Mouse (Mus musculus) hindbrain, embryonic 11.5 days (tissue): ENCODE data around the gene Lama5. TPM values are rescaled to one million over a fixed set of nuclear protein-coding genes. Genes with fewer than 3 reads are reported as not detected.

ENCODE experiments used
- ATAC-seq: fragments of 200-750 bp; cut with Nextera tagmentation; 2 replicates; pipeline ENCODE4 v1.8.0; 2017; ENCODE audit warnings: mild to moderate bottlenecking, moderate TSS enrichment, moderate library complexity; ENCODE audit not compliant: low FRiP score
- DNase-seq: peaks from one replicate; pipeline ENCODE4 v3.0.0-alpha.2; 2015; ENCODE audit warnings: low spot score
- H3K27ac ChIP-seq: fragments of 300-500 bp; sonication (generic); 2 replicates; pipeline ENCODE4 v1.5.1; 2014; ENCODE audit warnings: mild to moderate bottlenecking, low read depth, low read length
- H3K27me3 ChIP-seq: fragments of 300-500 bp; sonication (generic); 2 replicates; pipeline ENCODE4 v1.6.1; 2014; ENCODE audit warnings: mild to moderate bottlenecking, low read length, moderate library complexity, mixed read lengths; ENCODE audit not compliant: control insufficient read depth, insufficient read depth
- H3K36me3 ChIP-seq: fragments of 300-500 bp; sonication (generic); 2 replicates; pipeline ENCODE4 v1.6.1; 2014; ENCODE audit warnings: mild to moderate bottlenecking, low read length, moderate library complexity, mixed read lengths; ENCODE audit not compliant: control insufficient read depth, insufficient read depth
- H3K4me1 ChIP-seq: fragments of 300-500 bp; sonication (generic); replicated peaks from 2 replicates; pipeline ENCODE4 v1.6.1; 2014; ENCODE audit warnings: low read length, mixed read lengths; ENCODE audit not compliant: control insufficient read depth, insufficient read depth
- H3K4me2 ChIP-seq: fragments of 300-500 bp; sonication (generic); replicated peaks from 2 replicates; pipeline ENCODE4 v1.6.1; 2014; ENCODE audit warnings: mild to moderate bottlenecking, low read depth, low read length
- H3K4me3 ChIP-seq: fragments of 300-500 bp; sonication (generic); 2 replicates; pipeline ENCODE4 v1.5.1; 2014; ENCODE audit warnings: low read depth, low read length
- H3K9ac ChIP-seq: fragments of 300-500 bp; sonication (generic); 2 replicates; pipeline ENCODE4 v1.6.1; 2014; ENCODE audit warnings: low read depth, low read length
- H3K9me3 ChIP-seq: fragments of 300-500 bp; sonication (generic); 2 replicates; pipeline ENCODE4 v1.6.1; 2016; ENCODE audit warnings: low read length; ENCODE audit not compliant: control insufficient read depth
- WGBS: fragments of 180-500 bp; shearing (Covaris S2); extraction: QIAGEN DNeasy Blood & Tissue Kit; methylation state at CpG from one replicate; pipeline ENCODE4 v1.1.7; 2014; 5-methylcytosine and 5-hydroxymethylcytosine counted together
- polyA plus RNA-seq: library from polyadenylated mRNA; unstranded; fragments of >200 nt; fragmentation: Nextera tagmentation; extraction: Ambion mirVana; gene quantifications from 2 replicates; pipeline ENCODE4 v1.2.1, GENCODE M21; 2014

Gene Lama5
- polyA plus RNA-seq, 1 experiment from 2014 or later: 4.4 TPM

- no peaks in the 10 kb centered on the region; the same call in 1 of the 2 replicates for H3K4me1 ChIP-seq
- no peak for DNase-seq
- no peaks in the 10 kb centered on the region for H3K9me3 ChIP-seq
- H3K36me3 ChIP-seq: no peaks in the 10 kb centered on the region
- peak overlapping the region; percentile 92 for H3K4me3 ChIP-seq
- H3K9ac ChIP-seq: peak overlapping the region; percentile 68
- peak overlapping the region; percentile 49 for H3K4me2 ChIP-seq
- peak; percentile 75 for ATAC-seq
- H3K27ac ChIP-seq: peak overlapping the region; percentile 86
- H3K27me3 ChIP-seq: no peaks in the 10 kb centered on the region
- WGBS: 25% methylated on average over 26 of the region's 26 CpGs
Measured at GRCm38 (mm10) chr2:180256296-180257000, 30.8 kb upstream of the Lama5 start.

DNA sequence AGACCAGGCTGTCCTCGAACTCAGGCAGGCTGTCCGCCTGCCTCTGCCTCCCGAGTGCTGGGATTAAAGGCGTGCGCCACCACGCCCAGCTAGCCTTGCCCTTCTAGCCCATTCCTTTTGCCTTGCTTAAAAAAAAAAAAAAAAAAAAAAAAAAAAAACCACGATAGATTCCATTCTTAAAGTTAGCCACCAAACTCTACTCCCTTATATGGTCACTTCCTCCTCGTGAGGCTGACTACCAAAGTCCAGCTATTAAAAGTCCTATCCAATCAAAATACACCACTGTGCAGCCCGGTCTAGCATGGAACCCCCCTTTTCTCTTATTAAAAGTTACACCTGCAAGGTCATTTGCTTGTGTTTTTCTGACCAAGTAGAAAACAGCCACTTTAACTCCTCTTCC, 30.0 kb upstream of the Lama5 start:
- Histone ChIP-seq H3K4me3 (peak overlapping the region; percentile 92; the same call in 1 of the 2 replicates), H3K36me3 (no peaks in the 10 kb centered on the region), H3K4me1 (no peaks in the 10 kb centered on the region; the same call in 1 of the 2 replicates), H3K9me3 (no peaks in the 10 kb centered on the region), H3K9ac (no peak overlapping the region), H3K27ac (no peak overlapping the region), H3K27me3 (no peaks in the 10 kb centered on the region), H3K4me2 (peak overlapping the region; percentile 49; the same call in 1 of the 2 replicates)
- ATAC-seq (no peak), DNase-seq (no peak)
- WGBS: 94% methylated on average over 9 of the region's 9 CpGs

GRCm38 (mm10) chr2:180254436-180255209, 29.0 kb upstream of the Lama5 start:
- DNase-seq: no peak
- WGBS: 90% methylated on average over 5 of the region's 5 CpGs
- no peaks in the 10 kb centered on the region for H3K9me3 ChIP-seq
- no peaks in the 10 kb centered on the region; the same call in 1 of the 2 replicates for H3K4me1 ChIP-seq
- no peak overlapping the region for H3K9ac ChIP-seq
- H3K4me2 ChIP-seq: no peak overlapping the region
- ATAC-seq: no peak
- H3K27me3 ChIP-seq: no peaks in the 10 kb centered on the region
- H3K4me3 ChIP-seq: no peak overlapping the region
- H3K27ac ChIP-seq: no peak overlapping the region
- no peaks in the 10 kb centered on the region for H3K36me3 ChIP-seq

DNA sequence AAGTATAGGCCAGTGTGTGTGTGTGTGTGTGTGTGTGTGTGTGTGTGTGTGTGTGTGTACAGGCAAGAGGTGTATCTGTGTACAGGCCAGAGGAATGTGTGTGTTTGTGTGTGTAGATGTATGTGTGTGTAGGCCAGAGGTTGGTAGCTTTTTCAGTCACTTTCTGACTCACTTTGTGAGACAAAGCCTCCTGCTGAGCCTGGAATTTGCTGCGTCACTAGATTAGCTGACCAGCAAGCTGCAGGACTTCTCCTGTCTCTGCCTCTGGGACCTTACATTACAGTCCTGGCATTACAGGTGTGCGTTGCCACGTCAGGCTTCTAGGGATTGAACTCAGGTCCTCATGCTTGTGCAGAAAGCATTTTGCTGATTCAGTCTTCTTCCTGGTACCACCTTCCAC, 26.2 kb upstream of the Lama5 start:
- WGBS: 51% methylated on average over 3 of the region's 3 CpGs
- H3K4me2 ChIP-seq: no peak overlapping the region
- H3K9me3 ChIP-seq: no peaks in the 10 kb centered on the region
- H3K9ac ChIP-seq: no peak overlapping the region
- no peak overlapping the region for H3K27ac ChIP-seq
- ATAC-seq (peak; percentile 38; the same call in 1 of the 2 replicates), DNase-seq (no peak)
- H3K4me3 ChIP-seq: no peak overlapping the region
- no peaks in the 10 kb centered on the region for H3K27me3 ChIP-seq
- H3K4me1 ChIP-seq: no peaks in the 10 kb centered on the region; the same call in 1 of the 2 replicates
- no peaks in the 10 kb centered on the region for H3K36me3 ChIP-seq

- H3K27me3 ChIP-seq: no peaks in the 10 kb centered on the region
- no peak overlapping the region for H3K4me2 ChIP-seq
- WGBS: 33% methylated on average over 11 of the region's 11 CpGs
- H3K4me3 ChIP-seq: no peak overlapping the region
- H3K9me3 ChIP-seq: no peaks in the 10 kb centered on the region
- no peak overlapping the region for H3K9ac ChIP-seq
- ATAC-seq (peak; percentile 83), DNase-seq (peak; percentile 88)
- no peaks in the 10 kb centered on the region for H3K36me3 ChIP-seq
- no peaks in the 10 kb centered on the region; the same call in 1 of the 2 replicates for H3K4me1 ChIP-seq
- H3K27ac ChIP-seq: no peak overlapping the region
Measured at GRCm38 (mm10) chr2:180250930-180251611, 25.4 kb upstream of the Lama5 start.

DNA sequence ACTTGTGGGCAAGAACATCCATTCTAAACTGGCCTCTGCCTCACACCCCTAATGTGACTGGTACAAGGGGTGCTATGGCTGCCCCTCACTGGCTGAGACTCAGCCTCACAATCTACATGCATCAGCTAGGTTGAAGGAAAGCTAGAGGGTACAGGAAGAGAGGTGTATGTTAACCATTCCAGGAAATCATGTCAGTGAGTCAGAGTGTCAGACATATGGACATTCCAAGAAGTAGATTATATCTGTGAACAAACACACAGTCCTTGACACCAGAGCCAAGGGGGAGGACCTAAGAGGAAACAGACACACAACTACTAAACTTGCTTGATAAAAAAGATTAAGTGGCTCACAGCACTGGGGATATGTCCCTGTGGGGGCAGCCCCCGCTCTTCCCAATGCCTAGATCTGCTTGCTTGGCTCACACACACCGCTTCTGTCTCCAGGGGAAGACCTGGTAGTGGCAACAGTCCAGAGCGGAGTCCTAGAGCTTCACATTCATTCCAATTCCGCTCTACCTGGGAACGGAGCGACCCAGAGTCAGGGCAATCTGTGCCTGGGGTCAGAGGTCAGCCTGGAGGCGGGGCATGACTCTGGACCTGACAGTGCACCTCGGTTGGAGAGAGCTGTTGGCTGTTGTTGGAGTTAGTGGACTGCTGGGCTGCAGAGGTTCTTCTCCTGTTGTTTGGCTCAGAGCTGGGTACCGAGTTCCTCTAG, 23.4 kb upstream of the Lama5 start:
- no peaks in the 10 kb centered on the region for H3K36me3 ChIP-seq
- no peak overlapping the region for H3K4me2 ChIP-seq
- no peaks in the 10 kb centered on the region for H3K27me3 ChIP-seq
- H3K9ac ChIP-seq: no peak overlapping the region
- no peak overlapping the region for H3K27ac ChIP-seq
- H3K9me3 ChIP-seq: no peaks in the 10 kb centered on the region
- WGBS: 67% methylated on average over 9 of the region's 9 CpGs
- H3K4me3 ChIP-seq: no peak overlapping the region
- no peaks in the 10 kb centered on the region; the same call in 1 of the 2 replicates for H3K4me1 ChIP-seq
- DNase-seq (no peak), ATAC-seq (peak; percentile 6; the same call in 1 of the 2 replicates)

DNA sequence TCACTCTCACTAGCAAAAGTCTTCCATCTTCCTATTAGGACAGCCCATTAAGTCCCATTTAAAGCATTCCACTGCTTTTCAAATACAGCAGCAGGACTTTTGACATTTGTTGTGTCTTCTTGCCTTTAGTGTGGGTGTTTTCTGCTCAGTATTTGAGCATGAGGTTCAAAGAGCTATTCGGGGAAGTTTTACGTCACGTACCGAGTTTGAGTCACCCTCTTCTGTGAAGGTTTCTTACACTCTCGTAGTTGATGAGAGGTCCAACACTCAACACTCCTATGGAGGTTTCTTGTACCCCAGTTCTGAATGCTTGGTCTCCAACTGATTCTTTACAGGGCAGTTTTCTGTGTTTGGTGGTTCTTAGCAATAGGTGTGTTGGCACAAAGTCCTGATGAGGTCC, 22.3 kb upstream of the Lama5 start:
- 93% methylated on average over 5 of the region's 5 CpGs for WGBS
- no peak for DNase-seq
- no peak overlapping the region for H3K4me2 ChIP-seq
- H3K27me3 ChIP-seq: no peaks in the 10 kb centered on the region
- no peaks in the 10 kb centered on the region for H3K9me3 ChIP-seq
- no peak for ATAC-seq
- H3K9ac ChIP-seq: no peak overlapping the region
- no peaks in the 10 kb centered on the region; the same call in 1 of the 2 replicates for H3K4me1 ChIP-seq
- H3K27ac ChIP-seq: no peak overlapping the region
- no peaks in the 10 kb centered on the region for H3K36me3 ChIP-seq
- H3K4me3 ChIP-seq: no peak overlapping the region

GRCm38 (mm10) chr2:180243108-180243507, 17.4 kb upstream of the Lama5 start:
- DNase-seq: no peak
- no peak overlapping the region for H3K27ac ChIP-seq
- H3K4me2 ChIP-seq: no peak overlapping the region
- no peaks in the 10 kb centered on the region for H3K9me3 ChIP-seq
- H3K9ac ChIP-seq: no peak overlapping the region
- no peaks in the 10 kb centered on the region for H3K4me1 ChIP-seq
- H3K36me3 ChIP-seq: no peaks in the 10 kb centered on the region
- ATAC-seq: no peak
- WGBS: 90% methylated on average over 4 of the region's 4 CpGs
- no peaks in the 10 kb centered on the region for H3K27me3 ChIP-seq
- H3K4me3 ChIP-seq: no peak overlapping the region
